Mouse (Mus musculus) heart, adult 11 months (tissue): ENCODE results near the gene Tent4a.

Source experiments
- DNase-seq: peaks from one replicate; pipeline ENCODE4 v3.0.0; 2022

The Tent4a gene

GRCm38 (mm10) chr13:69459657-69460458, 74.6 kb downstream of the Tent4a start:
- peak; percentile 72 for DNase-seq

GRCm38 (mm10) chr13:69458891-69459290, 75.5 kb downstream of the Tent4a start:
- peak; percentile 60 for DNase-seq

- DNase-seq = peak; percentile 65
Observed at GRCm38 (mm10) chr13:69458461-69458860, 76.0 kb downstream of the Tent4a start.

- DNase-seq = peak; percentile 42
Observed at GRCm38 (mm10) chr13:69457105-69457504, 77.3 kb downstream of the Tent4a start.

GRCm38 (mm10) chr13:69456641-69457040, 77.8 kb downstream of the Tent4a start:
- peak; percentile 70 for DNase-seq

GRCm38 (mm10) chr13:69455476-69456175, 78.8 kb downstream of the Tent4a start:
- DNase-seq = peak; percentile 86
